Mouse (Mus musculus) CH12.LX (cell line): ENCODE results near the gene Gm21858. TPM values are rescaled to one million over a fixed set of nuclear protein-coding genes. Genes with fewer than 3 reads are reported as not detected.
"Not testable (repeated sequence)": the region's sequence is repeated elsewhere in the genome, so short reads cannot be mapped to it uniquely, and the experiment has no call there.

ENCODE experiments used
- DNase-seq: peaks from one replicate; pipeline ENCODE4 v3.0.0-alpha.2; 2013; ENCODE audit errors: extremely low read depth
- H3K27ac ChIP-seq: 2 replicates; pipeline ENCODE4 v1.5.1; 2012; ENCODE audit warnings: low read depth, mild to moderate bottlenecking, control low read depth, moderate library complexity; ENCODE audit not compliant: insufficient read depth
- H3K27me3 ChIP-seq: replicated peaks from 2 replicates; pipeline ENCODE3; 2012; ENCODE audit warnings: inconsistent platforms
- H3K36me3 ChIP-seq, 2 experiments: replicated peaks in 1 of 2; 2 replicates each; pipeline versions ENCODE3 to v1.6.1; 2012; ENCODE audit warnings: inconsistent platforms in 1 of 2, low read length in 1 of 2, mild to moderate bottlenecking in 1 of 2, mixed read lengths in 1 of 2, moderate library complexity in 1 of 2; ENCODE audit not compliant: control insufficient read depth in 1 of 2, insufficient read depth in 1 of 2
- H3K4me1 ChIP-seq, 2 experiments: 2 replicates each; pipeline ENCODE4 v1.6.1; 2012; ENCODE audit warnings: inconsistent platforms in 1 of 2, moderate library complexity in 1 of 2; ENCODE audit not compliant: insufficient read depth in 2 of 2, control insufficient read depth in 1 of 2
- H3K4me2 ChIP-seq: 2 replicates; pipeline ENCODE4 v1.6.1; 2012; ENCODE audit warnings: low read depth, mild to moderate bottlenecking, control low read depth; ENCODE audit not compliant: poor library complexity, insufficient read depth, severe bottlenecking
- H3K4me3 ChIP-seq, 3 experiments: fragments of 150-350 bp in 1 of 3; sonication (generic) in 1 of 3; replicated peaks in 1 of 3; 2 replicates each; pipeline versions ENCODE3 to v1.5.1; 2011 to 2012; ENCODE audit warnings: low read depth in 2 of 3, low read length in 2 of 3, mild to moderate bottlenecking in 2 of 3, moderate library complexity in 2 of 3, control low read depth in 1 of 3, improper control_type of control experiment in 1 of 3, inconsistent platforms in 1 of 3, mixed read lengths in 1 of 3; ENCODE audit not compliant: poor library complexity in 1 of 3
- H3K79me2 ChIP-seq: replicated peaks from 2 replicates; pipeline ENCODE4 v1.6.1; 2012; ENCODE audit warnings: mild to moderate bottlenecking, moderate library complexity; ENCODE audit not compliant: control insufficient read depth, poor library complexity, insufficient read depth, severe bottlenecking; ENCODE audit errors: extremely low read depth
- H3K9ac ChIP-seq: 2 replicates; pipeline ENCODE4 v1.6.1; 2012; ENCODE audit warnings: low read depth, mild to moderate bottlenecking, control low read depth, moderate library complexity; ENCODE audit not compliant: insufficient read depth
- H3K9me3 ChIP-seq: replicated peaks from 2 replicates; pipeline ENCODE3; 2012; ENCODE audit warnings: low read length, inconsistent platforms, mixed read lengths
- dilution Hi-C: fragments of 300-500 bp; cut with MboI; formaldehyde crosslinking; loops from 2 replicates; pipeline ENCODE4 v1.14.3; 2020; ENCODE audit warnings: low sequenced_read_pairs; ENCODE audit not compliant: extremely low pct_unique_long_range_greater_than_20kb, extremely low pct_ligation_motif_present
- in situ Hi-C: fragments of 300-500 bp; cut with MboI; formaldehyde crosslinking; loops from 3 replicates; pipeline ENCODE4 v1.14.3; 2019; ENCODE audit warnings: low sequenced_read_pairs, low pct_ligation_motif_present, low pct_unique_long_range_greater_than_20kb, mixed read lengths
- polyA plus RNA-seq: library from polyadenylated mRNA; unstranded; fragments of >175 nt; gene quantifications from 2 replicates; pipeline ENCODE4 v1.2.1, GENCODE M21; 2012; ENCODE audit warnings: low read depth; ENCODE audit not compliant: insufficient read length
- total RNA-seq, 2 experiments: library from RNA; depleted of rRNA; stranded (reverse); fragments of 300-350 nt in 1 of 2; fragments of >200 nt in 1 of 2; gene quantifications; 2 replicates each; pipeline ENCODE4 v1.2.3; 2012 to 2014

Gm21858 gene
- total RNA-seq (2012; rRNA removed) (not detected in 2 replicates), total RNA-seq (2014; rRNA removed) (not detected in 2 replicates), polyA plus RNA-seq (not detected in 2 replicates)

- H3K4me2 ChIP-seq, H3K4me1 ChIP-seq, H3K27me3 ChIP-seq, in situ Hi-C loops, H3K36me3 ChIP-seq, H3K27ac ChIP-seq, H3K79me2 ChIP-seq, dilution Hi-C loops, DNase-seq, H3K9me3 ChIP-seq, H3K4me3 ChIP-seq, H3K9ac ChIP-seq: not testable (repeated sequence)
These were observed at the start of gene Gm21858 for GRCm38 (mm10) chrY:55731456-55731855. Gene Gm21858, plus strand, starts transcription at chrY:55731756.
